Mouse (Mus musculus) small intestine, adult 2 months (tissue): ENCODE data around the gene Trim26.

Source experiments
- CTCF ChIP-seq: fragments of 200-500 bp; IDR thresholded peaks from 2 replicates; pipeline ENCODE4 v1.5.1; 2012; ENCODE audit warnings: low read depth, mild to moderate bottlenecking, control low read depth, inconsistent platforms, low read length, moderate library complexity, mixed read lengths; ENCODE audit not compliant: insufficient replicate concordance, insufficient read length; ENCODE audit errors: extremely low read depth
- POLR2A ChIP-seq: fragments of 200-500 bp; IDR thresholded peaks from 2 replicates; pipeline ENCODE4 v1.6.1; 2012; ENCODE audit warnings: low read depth, mild to moderate bottlenecking, control low read depth, inconsistent platforms, low read length, moderate library complexity

DNA sequence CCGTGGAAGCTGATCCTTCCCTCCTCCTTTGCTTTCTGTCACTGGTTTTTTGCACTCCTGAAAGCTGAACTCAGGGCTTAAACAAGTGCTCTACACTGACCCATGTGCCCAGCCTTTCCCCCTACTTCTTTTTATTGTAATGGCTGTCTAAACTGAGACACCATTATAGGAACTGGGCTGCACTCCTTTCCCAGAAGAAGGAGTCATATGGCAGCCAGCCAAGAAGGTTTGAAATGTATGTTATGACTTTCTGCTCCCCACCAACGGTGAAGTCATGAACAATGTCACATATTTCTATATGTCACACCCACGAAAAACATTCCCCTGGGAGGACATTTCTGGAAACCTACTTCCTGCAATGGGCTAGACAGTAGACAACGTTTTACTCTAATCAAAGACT, 37.7 kb downstream of the Trim26 start:
- TF ChIP-seq CTCF = no peak
- no peak for TF ChIP-seq POLR2A
